Mouse (Mus musculus): ENCODE results near the gene Gm8251. TPM values are rescaled to one million over a fixed set of nuclear protein-coding genes. Genes with fewer than 3 reads are reported as not detected.
"Not testable (repeated sequence)": the region's sequence is repeated elsewhere in the genome, so short reads cannot be mapped to it uniquely, and the experiment has no call there.

The Gm8251 gene
- 0.06 TPM in 1 of 2 replicates, not detected in the other for polyA plus RNA-seq (2015; fragmentation: Nextera tagmentation; extraction: Ambion mirVana)

DNA sequence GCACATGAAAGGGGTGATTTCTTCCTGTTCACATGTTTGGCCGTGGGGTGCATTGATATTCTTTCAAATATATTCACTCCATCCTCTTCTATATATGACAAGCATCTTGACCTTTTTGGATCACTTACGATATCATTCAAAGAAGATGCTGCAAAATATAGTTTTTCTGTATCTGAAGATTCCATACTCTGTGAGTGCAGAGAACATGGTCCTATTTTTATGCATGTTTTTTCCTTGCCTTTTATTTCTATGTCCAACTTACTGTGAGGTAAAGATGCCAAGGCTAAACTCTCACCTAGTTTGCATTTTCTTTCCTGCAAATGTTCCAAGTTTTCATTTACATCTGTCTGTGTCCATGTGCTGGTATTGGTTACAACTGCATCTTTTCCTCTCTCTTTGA, at the start of gene Gm8251:
Gm8251 (minus strand) TSS at position 101 of the 400 bp plus-strand sequence.
- H3K9me3 ChIP-seq (ENCODE audit: control insufficient read depth, low read length) = no peaks in the 10 kb centered on the region
- no peak within 1 kb of the TSS for H3K27ac ChIP-seq (ENCODE audit: low read length)
- H3K4me2 ChIP-seq (ENCODE audit: low read depth, low read length) = no peak within 1 kb of the TSS
- no peak within 1 kb of the TSS for H3K4me3 ChIP-seq (ENCODE audit: low read length)
- no peak for ATAC-seq
- WGBS = 86% methylated on average over 2 of the region's 2 CpGs
- H3K9ac ChIP-seq (ENCODE audit: low read depth, low read length) = no peak within 1 kb of the TSS
- no peaks in the 10 kb centered on the region for H3K27me3 ChIP-seq (replicated peaks; ENCODE audit: control insufficient read depth, insufficient read depth, low read length)
- H3K36me3 ChIP-seq (ENCODE audit: control insufficient read depth, insufficient read depth, low read length) = no peaks in the 10 kb centered on the region
- no peaks in the 10 kb centered on the region for H3K4me1 ChIP-seq (ENCODE audit: control insufficient read depth, insufficient read depth, low read length)

DNA sequence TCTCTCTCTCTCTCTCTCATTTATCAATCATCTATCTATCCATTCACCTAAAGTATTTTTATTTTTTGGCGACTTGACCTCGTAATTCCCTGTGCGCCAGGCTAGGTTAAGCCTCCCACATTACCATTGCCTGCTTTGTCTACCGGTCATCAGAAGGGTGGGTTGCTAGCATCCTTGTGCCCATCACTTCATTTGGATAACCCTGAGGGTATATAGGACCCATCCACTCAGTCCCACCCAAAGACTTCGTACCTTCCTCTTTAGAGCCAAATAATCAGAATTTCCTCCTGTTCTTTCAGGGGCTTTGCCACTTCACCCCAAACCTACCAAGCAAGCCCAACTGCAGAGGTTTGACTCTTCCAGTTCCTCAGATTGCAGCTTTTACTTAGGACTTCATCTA, 41.2 kb upstream of the Gm8251 start:
- Histone ChIP-seq H3K27ac (ENCODE audit: low read length) (no peak overlapping the region), H3K9me3 (ENCODE audit: control insufficient read depth, low read length) (no peaks in the 10 kb centered on the region), H3K4me2 (ENCODE audit: low read depth, low read length) (peak overlapping the region; percentile 58), H3K9ac (ENCODE audit: low read depth, low read length) (no peak overlapping the region), H3K27me3 (replicated peaks; ENCODE audit: control insufficient read depth, insufficient read depth, low read length) (no peaks in the 10 kb centered on the region), H3K36me3 (ENCODE audit: control insufficient read depth, insufficient read depth, low read length) (peaks cover 4% of the 10 kb centered on the region), H3K4me3 (ENCODE audit: low read length) (peak overlapping the region; percentile 21; the same call in 1 of the 2 replicates), H3K4me1 (ENCODE audit: control insufficient read depth, insufficient read depth, low read length) (peaks cover 5% of the 10 kb centered on the region; the same call in 1 of the 2 replicates)
- 18% methylated on average over 5 of the region's 5 CpGs for WGBS
- ATAC-seq = no peak

GRCm38 (mm10) chr1:44102259-44102717, 40.6 kb upstream of the Gm8251 start, which contains the start of gene Tex30:
Tex30 (minus strand) TSS chr1:44102441.
- peak within 1 kb of the TSS; percentile 93 for H3K27ac ChIP-seq (ENCODE audit: low read length)
- peak; percentile 98 for ATAC-seq
- H3K36me3 ChIP-seq (ENCODE audit: control insufficient read depth, insufficient read depth, low read length) = 0 out of 2 replicates have a peak, but pooled peaks cover 4% of the 10 kb centered on the region
- peaks cover 5% of the 10 kb centered on the region; the same call in 1 of the 2 replicates for H3K4me1 ChIP-seq (ENCODE audit: control insufficient read depth, insufficient read depth, low read length)
- H3K4me2 ChIP-seq (ENCODE audit: low read depth, low read length) = peak within 1 kb of the TSS; percentile 60
- WGBS = under 1% methylated on average over 55 of the region's 55 CpGs
- H3K4me3 ChIP-seq (ENCODE audit: low read length) = peak within 1 kb of the TSS; percentile 89
- peak within 1 kb of the TSS; percentile 89 for H3K9ac ChIP-seq (ENCODE audit: low read depth, low read length)
- no peaks in the 10 kb centered on the region for H3K27me3 ChIP-seq (replicated peaks; ENCODE audit: control insufficient read depth, insufficient read depth, low read length)
- H3K9me3 ChIP-seq (ENCODE audit: control insufficient read depth, low read length) = no peaks in the 10 kb centered on the region

DNA sequence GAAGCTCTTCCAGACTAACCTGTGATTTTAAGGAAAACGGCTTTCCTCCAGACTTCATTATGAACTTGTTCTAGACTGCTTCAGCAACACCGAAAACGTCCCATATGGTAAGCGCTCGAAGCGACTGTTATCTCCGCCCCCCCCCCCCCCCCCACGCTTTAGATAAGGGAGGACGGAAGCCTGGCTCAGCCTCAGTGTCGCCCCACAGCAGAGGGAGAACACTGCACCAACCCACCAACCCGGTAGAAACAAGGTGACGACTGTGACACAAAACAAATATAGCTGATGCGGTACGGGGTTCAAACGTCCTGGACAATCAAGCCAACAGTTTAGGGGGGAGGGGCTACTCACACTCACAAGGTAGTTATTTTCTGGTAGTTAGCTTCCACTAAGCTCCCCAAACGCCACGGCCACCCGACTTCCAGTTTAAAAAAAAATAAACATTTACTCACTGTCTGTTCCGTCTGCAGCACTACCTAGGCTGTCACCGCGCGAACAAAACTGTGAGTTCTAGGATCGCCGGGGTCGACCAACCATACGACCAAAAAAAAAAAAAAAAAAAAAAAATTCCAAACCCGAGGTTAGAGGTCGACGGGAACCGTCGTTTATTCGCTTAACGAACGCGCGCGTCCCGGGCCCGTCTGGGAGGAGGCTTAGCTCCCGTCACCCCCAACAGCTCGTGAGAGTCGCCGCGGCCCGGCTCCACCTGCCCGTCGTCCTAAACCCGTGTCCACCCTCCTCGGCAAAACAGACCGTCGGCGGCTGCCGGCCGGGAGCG, 39.9 kb upstream of the Gm8251 start:
- Histone ChIP-seq H3K27me3 (replicated peaks; ENCODE audit: control insufficient read depth, insufficient read depth, low read length) (no peaks in the 10 kb centered on the region), H3K27ac (ENCODE audit: low read length) (peak overlapping the region; percentile 93), H3K4me3 (ENCODE audit: low read length) (peak overlapping the region; percentile 89), H3K9ac (ENCODE audit: low read depth, low read length) (peak overlapping the region; percentile 89), H3K4me2 (ENCODE audit: low read depth, low read length) (peak overlapping the region; percentile 60), H3K9me3 (ENCODE audit: control insufficient read depth, low read length) (no peaks in the 10 kb centered on the region), H3K4me1 (ENCODE audit: control insufficient read depth, insufficient read depth, low read length) (peaks cover 5% of the 10 kb centered on the region; the same call in 1 of the 2 replicates), H3K36me3 (ENCODE audit: control insufficient read depth, insufficient read depth, low read length) (0 out of 2 replicates have a peak, but pooled peaks cover 4% of the 10 kb centered on the region)
- under 1% methylated on average over 54 of the region's 55 CpGs for WGBS
- ATAC-seq = peak; percentile 82

- Histone ChIP-seq H3K9me3 (ENCODE audit: control insufficient read depth, low read length) (no peaks in the 10 kb centered on the region), H3K27ac (ENCODE audit: low read length) (no peak overlapping the region), H3K4me2 (ENCODE audit: low read depth, low read length) (no peak overlapping the region), H3K36me3 (ENCODE audit: control insufficient read depth, insufficient read depth, low read length) (no peaks in the 10 kb centered on the region), H3K4me1 (ENCODE audit: control insufficient read depth, insufficient read depth, low read length) (no peaks in the 10 kb centered on the region), H3K27me3 (replicated peaks; ENCODE audit: control insufficient read depth, insufficient read depth, low read length) (no peaks in the 10 kb centered on the region), H3K4me3 (ENCODE audit: low read length) (no peak overlapping the region), H3K9ac (ENCODE audit: low read depth, low read length) (no peak overlapping the region)
- ATAC-seq = 0 out of 2 replicates have a peak, but pooled peaks have one; percentile 44
- 3% methylated on average over 1 of the region's 1 CpGs for WGBS
Measured at GRCm38 (mm10) chr1:44064625-44065024, 2.9 kb upstream of the Gm8251 start.

- H3K27ac ChIP-seq (ENCODE audit: low read length) = no peak overlapping the region
- H3K9ac ChIP-seq (ENCODE audit: low read depth, low read length) = no peak overlapping the region
- H3K4me2 ChIP-seq (ENCODE audit: low read depth, low read length) = no peak overlapping the region
- no peaks in the 10 kb centered on the region for H3K9me3 ChIP-seq (ENCODE audit: control insufficient read depth, low read length)
- no peaks in the 10 kb centered on the region for H3K36me3 ChIP-seq (ENCODE audit: control insufficient read depth, insufficient read depth, low read length)
- WGBS = 92% methylated on average over 6 of the region's 6 CpGs
- ATAC-seq = no peak
- no peak overlapping the region for H3K4me3 ChIP-seq (ENCODE audit: low read length)
- no peaks in the 10 kb centered on the region for H3K4me1 ChIP-seq (ENCODE audit: control insufficient read depth, insufficient read depth, low read length)
- no peaks in the 10 kb centered on the region for H3K27me3 ChIP-seq (replicated peaks; ENCODE audit: control insufficient read depth, insufficient read depth, low read length)
Measured at GRCm38 (mm10) chr1:44063439-44063838, 1.7 kb upstream of the Gm8251 start.

DNA sequence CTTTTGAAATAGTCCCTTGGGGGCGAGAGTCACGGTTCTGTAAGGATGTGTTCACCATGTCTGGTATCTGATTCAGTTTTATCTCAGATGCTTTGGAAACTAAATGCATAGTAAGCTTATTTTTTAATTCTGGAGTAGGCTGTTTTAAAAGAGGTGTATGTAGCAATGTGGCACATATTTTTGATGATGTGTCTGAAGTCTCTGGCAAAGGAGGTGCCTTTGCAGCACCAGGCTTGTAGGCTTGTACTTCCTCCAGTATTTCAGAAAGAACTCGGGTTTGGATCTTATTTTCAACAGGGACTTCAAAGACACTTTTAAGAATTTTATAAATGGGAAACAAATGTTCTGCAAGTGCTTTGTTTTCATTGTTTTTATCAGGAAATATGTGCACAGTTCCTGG, 3.9 kb downstream of the Gm8251 start:
- no peak overlapping the region for H3K9ac ChIP-seq (ENCODE audit: low read depth, low read length)
- no peak overlapping the region for H3K4me3 ChIP-seq (ENCODE audit: low read length)
- ATAC-seq = no peak
- H3K27ac ChIP-seq (ENCODE audit: low read length) = no peak overlapping the region
- WGBS = 86% methylated on average over 3 of the region's 3 CpGs
- H3K36me3 ChIP-seq (ENCODE audit: control insufficient read depth, insufficient read depth, low read length) = no peaks in the 10 kb centered on the region
- H3K4me2 ChIP-seq (ENCODE audit: low read depth, low read length) = no peak overlapping the region
- H3K4me1 ChIP-seq (ENCODE audit: control insufficient read depth, insufficient read depth, low read length) = no peaks in the 10 kb centered on the region
- no peaks in the 10 kb centered on the region for H3K9me3 ChIP-seq (ENCODE audit: control insufficient read depth, low read length)
- H3K27me3 ChIP-seq (replicated peaks; ENCODE audit: control insufficient read depth, insufficient read depth, low read length) = no peaks in the 10 kb centered on the region

DNA sequence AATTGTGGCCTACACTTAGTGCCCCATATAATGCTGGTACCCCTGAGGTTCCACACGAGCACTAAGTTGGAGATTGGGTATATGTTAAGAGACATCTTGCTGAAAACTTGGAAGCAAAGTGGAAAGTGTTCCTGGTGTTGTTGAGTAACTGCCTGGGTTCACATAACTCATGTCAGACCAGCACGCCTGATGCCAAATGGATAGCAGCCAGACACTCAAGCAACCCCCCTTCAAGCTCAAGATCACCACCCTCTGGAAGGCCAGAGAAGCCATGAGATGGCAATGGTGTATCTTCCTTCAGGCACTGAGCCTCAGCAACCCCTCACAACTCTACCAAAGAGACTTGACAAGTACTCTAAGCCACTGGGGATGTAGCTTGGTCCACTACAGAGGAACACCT, 15.2 kb downstream of the Gm8251 start:
- Histone ChIP-seq H3K27ac (ENCODE audit: low read length) (no peak overlapping the region), H3K36me3 (ENCODE audit: control insufficient read depth, insufficient read depth, low read length) (no peaks in the 10 kb centered on the region), H3K4me3 (ENCODE audit: low read length) (no peak overlapping the region), H3K9ac (ENCODE audit: low read depth, low read length) (no peak overlapping the region), H3K27me3 (replicated peaks; ENCODE audit: control insufficient read depth, insufficient read depth, low read length) (no peaks in the 10 kb centered on the region), H3K4me2 (ENCODE audit: low read depth, low read length) (no peak overlapping the region), H3K4me1 (ENCODE audit: control insufficient read depth, insufficient read depth, low read length) (no peaks in the 10 kb centered on the region), H3K9me3 (ENCODE audit: control insufficient read depth, low read length) (no peaks in the 10 kb centered on the region)
- 78% methylated on average over 2 of the region's 2 CpGs for WGBS
- ATAC-seq = no peak

GRCm38 (mm10) chr1:44045689-44046088, 16.0 kb downstream of the Gm8251 start:
- H3K9ac ChIP-seq (ENCODE audit: low read depth, low read length); H3K4me1 ChIP-seq (ENCODE audit: control insufficient read depth, insufficient read depth, low read length); H3K4me3 ChIP-seq (ENCODE audit: low read length); H3K4me2 ChIP-seq (ENCODE audit: low read depth, low read length); H3K27ac ChIP-seq (ENCODE audit: low read length); H3K36me3 ChIP-seq (ENCODE audit: control insufficient read depth, insufficient read depth, low read length); H3K9me3 ChIP-seq (ENCODE audit: control insufficient read depth, low read length); ATAC-seq; H3K27me3 ChIP-seq (replicated peaks; ENCODE audit: control insufficient read depth, insufficient read depth, low read length): not testable (repeated sequence)
- WGBS = 93% methylated on average over 5 of the region's 5 CpGs

Data from intestine, embryonic 16.5 days (tissue).